ENCODE assay signal across 23 mouse cellular contexts in genomic region chr3:21149618-21150017, GRCm38 (mm10).
DNase-seq lines count a peak whose midpoint lies in the region; ATAC-seq and TF ChIP-seq lines count a peak whose summit lies in the region.
"Had no signal": no experiment of that assay in that cellular context is flagged by ENCODE, and none has a peak within 500 bp of the region (broad histone marks: within the 10 kb centered on the region; RNA-seq: fewer than 3 reads in every experiment).

No protein-coding gene starts in this region.

- H3K27me3 ChIP-seq in intestine, embryonic 15.5 days (replicated peaks), result no peaks in the 10 kb centered on the region
- no peaks in the 10 kb centered on the region for H3K27me3 ChIP-seq in intestine, postnatal 0 days (replicated peaks; ENCODE audit: control insufficient read depth, insufficient read depth, low read length)
- no peaks in the 10 kb centered on the region for H3K27me3 ChIP-seq in stomach, embryonic 15.5 days (replicated peaks)
- no peaks in the 10 kb centered on the region for H3K27me3 ChIP-seq in stomach, postnatal 0 days (ENCODE audit: control insufficient read depth, insufficient read depth, low read length)
- no peaks in the 10 kb centered on the region for H3K27me3 ChIP-seq in hindbrain, embryonic 14.5 days (ENCODE audit: control insufficient read depth, insufficient read depth, low read length)
- H3K27me3 ChIP-seq: CH12.LX; embryonic facial prominence, embryonic 12.5 days; forebrain, embryonic 13.5 days; forebrain, embryonic 15.5 days had no signal

- DNase-seq in stomach, postnatal 0 days (ENCODE audit: low spot score), result no peak
- no peak for DNase-seq in cerebellum, adult 11-12 months
- DNase-seq in hindbrain, embryonic 14.5 days (ENCODE audit: low spot score), result no peak
- no peak for DNase-seq in right cerebral cortex, postnatal 25 days
- DNase-seq: adrenal gland, adult 2 months; adrenal gland, postnatal 10 days; adrenal gland, postnatal 25 days; B cell, adult 2 months; cerebellum, adult 11 months; cerebellum, adult 2 months; cerebellum, adult 9-10 months; cerebellum, postnatal 10 days; cerebellum, postnatal 25 days had no signal

- no peak overlapping the region for H3K27ac ChIP-seq in intestine, embryonic 15.5 days
- no peak overlapping the region for H3K27ac ChIP-seq in intestine, postnatal 0 days (ENCODE audit: low read depth, low read length)
- no peak overlapping the region for H3K27ac ChIP-seq in stomach, embryonic 15.5 days
- H3K27ac ChIP-seq in stomach, postnatal 0 days (replicated peaks), result no peak overlapping the region
- H3K27ac ChIP-seq in hindbrain, embryonic 14.5 days, result no peak overlapping the region
- H3K27ac ChIP-seq: embryonic facial prominence, embryonic 10.5 days; embryonic facial prominence, embryonic 12.5 days; forebrain, embryonic 13.5 days; forebrain, embryonic 15.5 days had no signal

- no peaks in the 10 kb centered on the region for H3K4me1 ChIP-seq in intestine, embryonic 15.5 days (replicated peaks)
- peaks cover 8% of the 10 kb centered on the region; the same call in 1 of the 2 replicates for H3K4me1 ChIP-seq in intestine, postnatal 0 days (replicated peaks; ENCODE audit: control insufficient read depth, insufficient read depth, low read length)
- no peaks in the 10 kb centered on the region for H3K4me1 ChIP-seq in stomach, embryonic 15.5 days
- no peaks in the 10 kb centered on the region for H3K4me1 ChIP-seq in stomach, postnatal 0 days (replicated peaks; ENCODE audit: control insufficient read depth, insufficient read depth)
- H3K4me1 ChIP-seq in hindbrain, embryonic 14.5 days (replicated peaks; ENCODE audit: control insufficient read depth, insufficient read depth, low read length), result no peaks in the 10 kb centered on the region
- H3K4me1 ChIP-seq: embryonic facial prominence, embryonic 10.5 days; embryonic facial prominence, embryonic 12.5 days; forebrain, embryonic 13.5 days; forebrain, embryonic 15.5 days had no signal

- TF ChIP-seq CTCF in intestine, postnatal 0 days (IDR thresholded peaks at IDR 0.05; ENCODE audit: low read depth), result no peak
- no peak for TF ChIP-seq CTCF in stomach, postnatal 0 days (IDR thresholded peaks at IDR 0.05; ENCODE audit: low read depth)

- no peak overlapping the region for H3K4me2 ChIP-seq in intestine, embryonic 15.5 days (replicated peaks)
- no peak overlapping the region for H3K4me2 ChIP-seq in intestine, postnatal 0 days (replicated peaks; ENCODE audit: low read depth)
- no peak overlapping the region for H3K4me2 ChIP-seq in stomach, embryonic 15.5 days
- H3K4me2 ChIP-seq in stomach, postnatal 0 days (replicated peaks; ENCODE audit: low read depth), result no peak overlapping the region
- H3K4me2 ChIP-seq in hindbrain, embryonic 14.5 days (replicated peaks), result no peak overlapping the region
- H3K4me2 ChIP-seq: embryonic facial prominence, embryonic 12.5 days; forebrain, embryonic 13.5 days; forebrain, embryonic 15.5 days had no signal

- ATAC-seq in intestine, embryonic 15.5 days, result peak; percentile 96
- ATAC-seq in intestine, postnatal 0 days, result peak; percentile 87
- ATAC-seq in stomach, embryonic 15.5 days (ENCODE audit: insufficient read depth, low FRiP score, low read depth), result peak; percentile 53; the same call in 1 of the 2 replicates
- ATAC-seq in stomach, postnatal 0 days (ENCODE audit: low FRiP score, low TSS enrichment), result peak; percentile 89; the same call in 1 of the 2 replicates
- no peak for ATAC-seq in hindbrain, embryonic 14.5 days (ENCODE audit: low FRiP score)
- ATAC-seq: CD4-positive, CD25-positive, alpha-beta regulatory T cell, adult 4 months; forebrain, embryonic 13.5 days; forebrain, embryonic 15.5 days had no signal

- H3K9me3 ChIP-seq in intestine, embryonic 15.5 days, result no peaks in the 10 kb centered on the region
- no peaks in the 10 kb centered on the region for H3K9me3 ChIP-seq in intestine, postnatal 0 days (ENCODE audit: control insufficient read depth)
- no peaks in the 10 kb centered on the region for H3K9me3 ChIP-seq in stomach, embryonic 15.5 days
- no peaks in the 10 kb centered on the region for H3K9me3 ChIP-seq in stomach, postnatal 0 days (ENCODE audit: control insufficient read depth, low read length)
- H3K9me3 ChIP-seq in hindbrain, embryonic 14.5 days (ENCODE audit: control insufficient read depth, low read length), result no peaks in the 10 kb centered on the region
- H3K9me3 ChIP-seq: embryonic facial prominence, embryonic 12.5 days; forebrain, embryonic 15.5 days had no signal

- TF ChIP-seq EP300 in stomach, postnatal 0 days (optimal IDR thresholded peaks at IDR 0.05), result no peak

- no peak overlapping the region for H3K9ac ChIP-seq in intestine, embryonic 15.5 days
- H3K9ac ChIP-seq in intestine, postnatal 0 days (ENCODE audit: low read depth, low read length), result no peak overlapping the region
- no peak overlapping the region for H3K9ac ChIP-seq in stomach, embryonic 15.5 days
- no peak overlapping the region for H3K9ac ChIP-seq in stomach, postnatal 0 days (ENCODE audit: low read length)
- no peak overlapping the region for H3K9ac ChIP-seq in hindbrain, embryonic 14.5 days
- H3K9ac ChIP-seq: embryonic facial prominence, embryonic 12.5 days; forebrain, embryonic 13.5 days; forebrain, embryonic 15.5 days had no signal

- H3K36me3 ChIP-seq in intestine, embryonic 15.5 days, result no peaks in the 10 kb centered on the region
- H3K36me3 ChIP-seq in intestine, postnatal 0 days (ENCODE audit: control insufficient read depth, insufficient read depth), result no peaks in the 10 kb centered on the region
- no peaks in the 10 kb centered on the region for H3K36me3 ChIP-seq in stomach, embryonic 15.5 days
- no peaks in the 10 kb centered on the region for H3K36me3 ChIP-seq in stomach, postnatal 0 days (ENCODE audit: control insufficient read depth, insufficient read depth, low read length)
- no peaks in the 10 kb centered on the region for H3K36me3 ChIP-seq in hindbrain, embryonic 14.5 days (replicated peaks; ENCODE audit: control insufficient read depth, insufficient read depth)
- H3K36me3 ChIP-seq: embryonic facial prominence, embryonic 10.5 days; embryonic facial prominence, embryonic 12.5 days; forebrain, embryonic 15.5 days; G1E had no signal

- H3K4me3 ChIP-seq in intestine, embryonic 15.5 days (replicated peaks), result no peak overlapping the region
- H3K4me3 ChIP-seq in intestine, postnatal 0 days (ENCODE audit: low read depth, low read length), result no peak overlapping the region
- H3K4me3 ChIP-seq in stomach, embryonic 15.5 days (replicated peaks), result no peak overlapping the region
- H3K4me3 ChIP-seq in stomach, postnatal 0 days (ENCODE audit: low read depth, low read length), result no peak overlapping the region
- no peak overlapping the region for H3K4me3 ChIP-seq in hindbrain, embryonic 14.5 days (replicated peaks; ENCODE audit: low read length)
- H3K4me3 ChIP-seq: embryonic facial prominence, embryonic 10.5 days; embryonic facial prominence, embryonic 12.5 days; forebrain, embryonic 13.5 days; forebrain, embryonic 15.5 days had no signal
